Comparison of ENCODE assay signal across 13 mouse cellular contexts in the genomic region with DNA sequence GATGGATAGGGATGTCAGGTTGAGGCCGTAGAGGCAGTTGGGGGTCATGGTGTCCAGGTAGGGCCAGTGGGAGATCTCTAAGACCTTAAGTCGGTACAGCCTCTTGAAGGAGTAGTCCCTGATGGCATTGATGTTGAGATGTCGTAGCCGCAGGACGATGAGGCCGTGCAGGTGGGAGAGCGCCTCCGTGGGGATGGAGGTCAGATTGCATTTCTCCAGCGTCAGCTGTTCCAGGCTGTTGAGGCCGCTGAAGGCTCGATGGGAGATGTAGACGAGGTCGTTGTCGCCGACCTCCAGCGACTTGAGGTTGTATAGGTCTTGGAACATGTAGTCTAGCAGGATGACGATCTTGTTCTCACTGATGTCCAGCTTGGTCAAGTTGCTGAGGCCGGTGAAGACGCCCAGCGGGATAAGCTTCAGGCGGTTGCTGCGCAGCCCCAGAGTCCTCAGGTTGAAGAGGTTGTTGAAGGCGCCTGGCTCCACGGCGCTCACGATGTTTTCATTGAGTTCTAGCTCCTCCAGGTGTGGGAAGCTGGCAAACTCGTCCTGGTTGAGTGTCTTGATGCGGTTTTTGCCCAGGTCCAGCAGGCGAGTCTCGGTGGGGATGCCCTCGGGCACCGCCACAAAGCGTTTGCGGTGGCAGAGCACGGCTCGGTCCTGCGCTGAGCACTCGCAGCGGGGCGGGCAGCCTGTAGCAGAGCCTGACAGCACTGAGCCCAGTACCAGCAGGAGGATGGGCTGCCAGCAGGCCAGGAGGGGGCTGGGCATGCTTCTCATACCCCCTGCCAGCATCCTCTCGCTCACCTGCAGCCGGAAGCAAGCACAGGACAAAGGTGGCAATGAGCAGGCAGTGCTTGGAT.
DNase-seq lines count a peak whose midpoint lies in the region; ATAC-seq and TF ChIP-seq lines count a peak whose summit lies in the region.
"Had no signal": no experiment of that assay in that cellular context is flagged by ENCODE, and none has a peak within 500 bp of the region (broad histone marks: within the 10 kb centered on the region; RNA-seq: fewer than 3 reads in every experiment).

No protein-coding gene starts in this region.

- H3K4me3 ChIP-seq in forebrain, embryonic 13.5 days, result no peak overlapping the region
- H3K4me3 ChIP-seq in forebrain, embryonic 15.5 days, result no peak overlapping the region
- no peak overlapping the region for H3K4me3 ChIP-seq in kidney, embryonic 16.5 days (ENCODE audit: low read length)
- peak overlapping the region; percentile 72 for H3K4me3 ChIP-seq in E14TG2a.4 (replicated peaks; ENCODE audit: low read length)
- no peak overlapping the region for H3K4me3 ChIP-seq in embryonic facial prominence, embryonic 12.5 days
- H3K4me3 ChIP-seq: erythroblast, embryonic 14.5 days; neural tube, embryonic 13.5 days had no signal

- ATAC-seq in forebrain, embryonic 13.5 days, result no peak
- ATAC-seq in forebrain, embryonic 15.5 days (replicated peaks), result no peak
- no peak for ATAC-seq in kidney, embryonic 16.5 days (ENCODE audit: low FRiP score, low TSS enrichment)
- ATAC-seq in embryonic facial prominence, embryonic 12.5 days (ENCODE audit: insufficient number of reproducible peaks, insufficient read depth, low FRiP score, low TSS enrichment), result no peak

- no peak overlapping the region for H3K9ac ChIP-seq in forebrain, embryonic 13.5 days
- no peak overlapping the region for H3K9ac ChIP-seq in forebrain, embryonic 15.5 days (replicated peaks)
- H3K9ac ChIP-seq in kidney, embryonic 16.5 days (replicated peaks; ENCODE audit: low read length), result no peak overlapping the region
- H3K9ac ChIP-seq in embryonic facial prominence, embryonic 12.5 days, result no peak overlapping the region
- H3K9ac ChIP-seq: neural tube, embryonic 13.5 days had no signal

- WGBS in forebrain, embryonic 13.5 days, result 17% methylated on average over 42 of the region's 42 CpGs
- 21% methylated on average over 42 of the region's 42 CpGs for whole genome bisulfite sequencing in forebrain, embryonic 15.5 days
- 43% methylated on average over 42 of the region's 42 CpGs for WGBS in kidney, embryonic 16.5 days
- WGBS in embryonic facial prominence, embryonic 12.5 days, result 19% methylated on average over 42 of the region's 42 CpGs

- H3K27ac ChIP-seq in forebrain, embryonic 13.5 days, result no peak overlapping the region
- no peak overlapping the region for H3K27ac ChIP-seq in forebrain, embryonic 15.5 days (replicated peaks)
- no peak overlapping the region for H3K27ac ChIP-seq in kidney, embryonic 16.5 days (ENCODE audit: low read length)
- H3K27ac ChIP-seq in embryonic facial prominence, embryonic 12.5 days, result no peak overlapping the region
- H3K27ac ChIP-seq: macrophage; neural tube, embryonic 13.5 days had no signal

- peak; percentile 37 for TF ChIP-seq CTCF in E14TG2a.4 (conservative IDR thresholded peaks at IDR 0.05; ENCODE audit: low read length)

- DNase-seq in kidney, postnatal 10 days, result no peak
- no peak for DNase-seq in gastrocnemius, postnatal 25 days
- no peak for DNase-seq in layer of hippocampus, adult 18-20 months (ENCODE audit: low spot score in 2 of 2)
- DNase-seq: heart, postnatal 4 days; left cerebral cortex, postnatal 4 days had no signal

- peaks cover 45% of the 10 kb centered on the region for H3K27me3 ChIP-seq in forebrain, embryonic 13.5 days
- peaks cover 19% of the 10 kb centered on the region for H3K27me3 ChIP-seq in forebrain, embryonic 15.5 days
- peaks cover 9% of the 10 kb centered on the region for H3K27me3 ChIP-seq in kidney, embryonic 16.5 days (ENCODE audit: insufficient read depth, low read length)
- peaks cover 85% of the 10 kb centered on the region for H3K27me3 ChIP-seq in E14TG2a.4 (ENCODE audit: insufficient read depth, low read length)
- H3K27me3 ChIP-seq in embryonic facial prominence, embryonic 12.5 days, result peaks cover 32% of the 10 kb centered on the region

- H3K4me1 ChIP-seq in forebrain, embryonic 13.5 days, result peaks cover 14% of the 10 kb centered on the region
- H3K4me1 ChIP-seq in forebrain, embryonic 15.5 days, result peaks cover 14% of the 10 kb centered on the region; the same call in 1 of the 2 replicates
- peaks cover 12% of the 10 kb centered on the region for H3K4me1 ChIP-seq in kidney, embryonic 16.5 days (ENCODE audit: insufficient read depth, low read length)
- peaks cover 57% of the 10 kb centered on the region for H3K4me1 ChIP-seq in E14TG2a.4 (replicated peaks; ENCODE audit: low read depth, low read length)
- H3K4me1 ChIP-seq in embryonic facial prominence, embryonic 12.5 days, result peaks cover 16% of the 10 kb centered on the region; the same call in 1 of the 2 replicates

- H3K9me3 ChIP-seq in forebrain, embryonic 13.5 days (replicated peaks), result no peaks in the 10 kb centered on the region
- no peaks in the 10 kb centered on the region for H3K9me3 ChIP-seq in forebrain, embryonic 15.5 days
- no peaks in the 10 kb centered on the region for H3K9me3 ChIP-seq in kidney, embryonic 16.5 days (ENCODE audit: low read length)
- H3K9me3 ChIP-seq in E14TG2a.4 (ENCODE audit: low read length), result no peaks in the 10 kb centered on the region
- no peaks in the 10 kb centered on the region for H3K9me3 ChIP-seq in embryonic facial prominence, embryonic 12.5 days
- H3K9me3 ChIP-seq: neural tube, embryonic 13.5 days had no signal

- peaks cover 19% of the 10 kb centered on the region; the same call in 1 of the 2 replicates for H3K36me3 ChIP-seq in forebrain, embryonic 13.5 days (ENCODE audit: poor library complexity, severe bottlenecking)
- peaks cover 10% of the 10 kb centered on the region; the same call in 1 of the 2 replicates for H3K36me3 ChIP-seq in forebrain, embryonic 15.5 days
- peaks cover 4% of the 10 kb centered on the region; the same call in 1 of the 2 replicates for H3K36me3 ChIP-seq in kidney, embryonic 16.5 days (ENCODE audit: insufficient read depth, low read length)
- H3K36me3 ChIP-seq in E14TG2a.4 (ENCODE audit: insufficient read depth, low read length), result no peaks in the 10 kb centered on the region
- H3K36me3 ChIP-seq in embryonic facial prominence, embryonic 12.5 days, result no peaks in the 10 kb centered on the region

- peak overlapping the region; percentile 33 for H3K4me2 ChIP-seq in forebrain, embryonic 13.5 days
- H3K4me2 ChIP-seq in forebrain, embryonic 15.5 days (replicated peaks), result no peak overlapping the region
- H3K4me2 ChIP-seq in kidney, embryonic 16.5 days (replicated peaks; ENCODE audit: low read depth, low read length), result peak overlapping the region; percentile 20; the same call in 1 of the 2 replicates
- H3K4me2 ChIP-seq in embryonic facial prominence, embryonic 12.5 days (replicated peaks), result 0 out of 2 replicates have a peak overlapping the region, but pooled peaks have one; percentile 5
- H3K4me2 ChIP-seq: neural tube, embryonic 13.5 days had no signal
